In genomic region chr4:56844911-56845310, GRCm38 (mm10) we compare ENCODE assay signal across 16 mouse cellular contexts.
"Had no signal": no experiment of that assay in that cellular context is flagged by ENCODE, and none has a peak within 500 bp of the region (broad histone marks: within the 10 kb centered on the region; RNA-seq: fewer than 3 reads in every experiment).

No protein-coding gene starts in this region.

- H3K9ac ChIP-seq: limb, embryonic 13.5 days; liver, embryonic 13.5 days; lung, embryonic 14.5 days; midbrain, embryonic 13.5 days; stomach, embryonic 15.5 days had no signal

- H3K9me3 ChIP-seq: limb, embryonic 10.5 days; liver, embryonic 13.5 days; stomach, embryonic 15.5 days had no signal

- H3K27me3 ChIP-seq: limb, embryonic 13.5 days; liver, embryonic 13.5 days; midbrain, embryonic 13.5 days; stomach, embryonic 15.5 days had no signal

- H3K4me1 ChIP-seq: limb, embryonic 10.5 days; limb, embryonic 13.5 days; liver, embryonic 13.5 days; midbrain, embryonic 13.5 days; stomach, embryonic 15.5 days had no signal

- H3K27ac ChIP-seq: limb, embryonic 10.5 days; limb, embryonic 13.5 days; liver, embryonic 13.5 days; macrophage; midbrain, embryonic 13.5 days; stomach, embryonic 15.5 days had no signal

- ATAC-seq: lung, postnatal 0 days; midbrain, embryonic 13.5 days had no signal

- H3K4me2 ChIP-seq: limb, embryonic 13.5 days; liver, embryonic 13.5 days; lung, embryonic 14.5 days; midbrain, embryonic 13.5 days; stomach, embryonic 15.5 days had no signal

- H3K4me3 ChIP-seq: limb, embryonic 10.5 days; limb, embryonic 13.5 days; liver, embryonic 13.5 days; midbrain, embryonic 13.5 days; stomach, embryonic 15.5 days had no signal

- DNase-seq: kidney, adult 2 months; kidney, postnatal 10 days; kidney, postnatal 36 days; layer of hippocampus, adult 9-11 months; liver; liver, embryonic 13.5 days; lung, embryonic 14.5 days; right cerebral cortex, postnatal 14 days; right cerebral cortex, postnatal 4 days; thymus, postnatal 36 days had no signal
